Mouse (Mus musculus) limb, embryonic 13.5 days (tissue): ENCODE data around the gene Pdzd2. TPM values are rescaled to one million over a fixed set of nuclear protein-coding genes. Genes with fewer than 3 reads are reported as not detected.

Experiments
- ATAC-seq: fragments of 200-750 bp; cut with Nextera tagmentation; 2 replicates; pipeline ENCODE4 v1.8.0; 2017; ENCODE audit warnings: low read depth, moderate number of reproducible peaks, moderate TSS enrichment; ENCODE audit not compliant: low FRiP score
- H3K27ac ChIP-seq: fragments of 300-500 bp; sonication (generic); 2 replicates; pipeline ENCODE4 v1.5.1; 2015; ENCODE audit warnings: inconsistent platforms, mild to moderate bottlenecking, moderate library complexity
- H3K27me3 ChIP-seq: fragments of 300-500 bp; sonication (generic); 2 replicates; pipeline ENCODE4 v1.6.1; 2015; ENCODE audit warnings: mild to moderate bottlenecking, inconsistent platforms
- H3K36me3 ChIP-seq: fragments of 300-500 bp; sonication (generic); 2 replicates; pipeline ENCODE4 v1.6.1; 2015; ENCODE audit warnings: inconsistent platforms, mild to moderate bottlenecking, moderate library complexity
- H3K4me1 ChIP-seq: fragments of 300-500 bp; sonication (generic); 2 replicates; pipeline ENCODE4 v1.6.1; 2015; ENCODE audit warnings: inconsistent platforms
- H3K4me2 ChIP-seq: fragments of 300-500 bp; sonication (generic); replicated peaks from 2 replicates; pipeline ENCODE4 v1.6.1; 2015; ENCODE audit warnings: inconsistent platforms, mild to moderate bottlenecking, moderate library complexity
- H3K4me3 ChIP-seq: fragments of 300-500 bp; sonication (generic); 2 replicates; pipeline ENCODE4 v1.5.1; 2015; ENCODE audit warnings: moderate library complexity, mild to moderate bottlenecking, inconsistent platforms
- H3K9ac ChIP-seq: fragments of 300-500 bp; sonication (generic); 2 replicates; pipeline ENCODE4 v1.6.1; 2015; ENCODE audit warnings: mild to moderate bottlenecking, inconsistent platforms
- H3K9me3 ChIP-seq: fragments of 300-500 bp; sonication (generic); 2 replicates; pipeline ENCODE4 v1.6.1; 2016; ENCODE audit warnings: inconsistent platforms
- WGBS: fragments of 180-500 bp; shearing (Covaris S2); methylation state at CpG from one replicate; pipeline ENCODE4 v1.1.7; 2015; 5-methylcytosine and 5-hydroxymethylcytosine counted together
- polyA plus RNA-seq: library from polyadenylated mRNA; unstranded; fragments of >200 nt; fragmentation: Nextera tagmentation; extraction: Ambion mirVana; gene quantifications from 2 replicates; pipeline ENCODE4 v1.2.1, GENCODE M21; 2015

Gene Pdzd2
- polyA plus RNA-seq, 1 experiment from 2014 or later: 28.6 TPM

DNA sequence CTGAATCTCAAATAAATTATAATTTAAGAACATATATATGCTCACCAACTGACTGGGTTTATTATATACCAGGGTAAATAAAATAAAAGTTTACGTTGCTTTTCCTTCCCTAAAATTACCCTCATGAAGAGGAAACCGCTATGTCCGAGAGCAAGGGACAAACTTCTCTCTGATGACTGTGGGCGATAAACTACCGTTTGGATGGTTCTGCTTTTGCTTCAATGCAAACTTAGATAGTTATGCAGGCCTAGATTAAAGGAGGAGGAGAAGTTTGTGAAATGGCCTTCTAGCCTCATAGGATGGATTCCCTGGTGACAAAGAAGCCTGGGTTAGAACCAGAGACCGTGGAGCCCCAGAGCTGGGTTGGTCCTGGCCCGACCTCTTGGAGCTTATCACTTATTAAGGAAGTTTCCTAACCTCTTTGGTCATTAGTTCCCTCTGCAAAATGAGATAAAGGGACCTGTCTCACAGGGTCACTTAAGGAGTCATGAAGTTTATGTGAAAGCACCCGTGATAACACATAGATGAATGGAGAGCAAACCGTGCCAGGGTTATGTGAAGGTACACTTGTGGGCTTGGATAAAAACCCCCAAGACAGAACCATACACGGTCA, 230.9 kb downstream of the Pdzd2 start:
- WGBS: 85% methylated on average over 10 of the region's 10 CpGs
- Histone ChIP-seq H3K4me3 (no peak overlapping the region), H3K4me2 (no peak overlapping the region), H3K9me3 (no peaks in the 10 kb centered on the region), H3K27ac (no peak overlapping the region), H3K36me3 (0 out of 2 replicates have a peak, but pooled peaks cover 5% of the 10 kb centered on the region), H3K27me3 (peaks cover 8% of the 10 kb centered on the region; the same call in 1 of the 2 replicates), H3K4me1 (peaks cover 46% of the 10 kb centered on the region), H3K9ac (no peak overlapping the region)
- ATAC-seq: no peak

DNA sequence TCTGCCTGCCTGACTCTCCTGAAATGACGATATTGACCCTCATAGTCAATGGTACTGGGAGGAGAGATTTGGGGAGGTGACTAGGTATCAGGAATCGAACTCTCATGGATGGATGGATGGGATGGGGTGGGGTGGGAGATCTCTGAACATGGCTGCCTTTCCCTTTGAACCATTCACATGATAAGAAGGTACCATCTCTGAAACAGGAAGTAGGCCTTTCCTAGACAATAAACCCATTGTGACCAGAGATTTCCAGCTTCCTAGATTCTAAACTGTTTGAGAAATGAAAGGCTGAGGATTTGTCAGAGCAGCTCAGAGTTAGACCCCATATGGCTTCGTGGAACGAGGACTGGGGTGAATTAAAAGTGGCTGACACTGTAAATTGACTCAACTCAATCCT, 232.2 kb downstream of the Pdzd2 start:
- Histone ChIP-seq H3K4me3 (no peak overlapping the region), H3K27me3 (peaks cover 14% of the 10 kb centered on the region; the same call in 1 of the 2 replicates), H3K4me2 (no peak overlapping the region), H3K9me3 (no peaks in the 10 kb centered on the region), H3K27ac (no peak overlapping the region), H3K4me1 (peaks cover 49% of the 10 kb centered on the region), H3K36me3 (0 out of 2 replicates have a peak, but pooled peaks cover 5% of the 10 kb centered on the region), H3K9ac (no peak overlapping the region)
- 72% methylated on average over 4 of the region's 4 CpGs for WGBS
- ATAC-seq: no peak

DNA sequence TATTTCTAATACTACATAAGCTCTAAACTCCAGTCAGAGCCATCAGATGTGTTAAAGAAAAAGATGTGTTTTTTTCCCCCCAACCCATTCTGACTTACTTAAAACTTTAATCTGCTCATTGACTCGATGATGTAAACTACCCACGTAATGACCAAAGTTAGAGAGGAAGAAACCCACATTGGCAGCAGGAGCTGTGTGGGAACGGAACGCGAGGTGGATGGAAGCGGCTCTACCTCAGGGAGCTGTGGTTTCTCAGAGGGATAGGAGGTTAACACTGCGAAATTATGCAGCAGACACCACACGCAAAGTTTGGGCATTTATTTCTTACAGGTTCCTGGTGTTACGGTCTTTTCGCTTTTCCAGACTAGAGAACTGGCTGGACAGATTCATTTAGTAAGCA, 233.2 kb downstream of the Pdzd2 start:
- no peak overlapping the region for H3K4me3 ChIP-seq
- no peaks in the 10 kb centered on the region for H3K9me3 ChIP-seq
- WGBS: 66% methylated on average over 10 of the region's 10 CpGs
- H3K9ac ChIP-seq: no peak overlapping the region
- ATAC-seq: no peak
- peaks cover 10% of the 10 kb centered on the region; the same call in 1 of the 2 replicates for H3K27me3 ChIP-seq
- H3K4me1 ChIP-seq: peaks cover 58% of the 10 kb centered on the region
- H3K27ac ChIP-seq: no peak overlapping the region
- H3K36me3 ChIP-seq: no peaks in the 10 kb centered on the region
- no peak overlapping the region for H3K4me2 ChIP-seq

DNA sequence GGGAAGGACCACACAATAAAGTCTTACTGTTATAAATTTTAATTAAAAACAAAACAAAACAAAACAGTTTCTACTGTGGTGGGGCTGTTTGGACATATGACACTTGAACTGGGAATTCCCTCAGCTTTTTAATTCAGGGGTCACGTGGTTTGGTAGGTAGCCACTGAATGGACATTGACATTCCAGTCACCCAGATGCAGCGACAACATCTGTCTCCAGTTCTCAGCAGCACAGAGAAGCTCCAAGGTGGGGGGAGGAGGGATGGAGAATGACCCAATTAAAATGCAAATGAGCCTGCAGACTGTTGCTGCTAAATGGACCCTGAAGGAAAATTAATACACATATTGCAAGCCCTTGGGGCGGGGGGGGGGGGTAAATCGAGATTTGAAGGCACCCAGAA, 233.6 kb downstream of the Pdzd2 start:
- no peak overlapping the region for H3K27ac ChIP-seq
- H3K27me3 ChIP-seq: peaks cover 9% of the 10 kb centered on the region; the same call in 1 of the 2 replicates
- WGBS: 59% methylated on average over 4 of the region's 4 CpGs
- H3K4me3 ChIP-seq: no peak overlapping the region
- no peaks in the 10 kb centered on the region for H3K9me3 ChIP-seq
- no peaks in the 10 kb centered on the region for H3K36me3 ChIP-seq
- H3K9ac ChIP-seq: no peak overlapping the region
- ATAC-seq: no peak
- H3K4me2 ChIP-seq: no peak overlapping the region
- H3K4me1 ChIP-seq: peaks cover 62% of the 10 kb centered on the region

DNA sequence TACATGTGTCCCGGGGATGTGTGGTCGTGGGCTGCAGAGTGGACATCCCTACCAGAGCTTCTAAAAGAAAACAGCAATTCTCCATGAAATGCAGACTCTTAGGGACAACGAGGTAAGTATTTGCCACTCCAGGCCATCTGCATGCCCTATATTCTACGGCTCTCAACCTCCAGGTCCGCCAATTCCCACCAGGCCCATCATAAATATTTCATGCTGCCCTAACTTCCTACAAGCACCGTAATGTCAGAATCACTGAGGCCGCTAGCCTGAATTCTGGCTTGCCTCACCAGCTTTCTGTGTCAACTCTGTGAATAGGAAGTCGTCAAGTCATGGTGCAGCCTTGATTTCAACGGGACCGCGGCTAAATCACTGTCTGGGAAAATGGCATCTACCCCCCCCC, 234.2 kb downstream of the Pdzd2 start:
- Histone ChIP-seq H3K9me3 (no peaks in the 10 kb centered on the region), H3K27ac (no peak overlapping the region), H3K4me1 (peaks cover 59% of the 10 kb centered on the region), H3K36me3 (no peaks in the 10 kb centered on the region), H3K4me3 (no peak overlapping the region), H3K9ac (no peak overlapping the region), H3K4me2 (no peak overlapping the region), H3K27me3 (peaks cover 9% of the 10 kb centered on the region; the same call in 1 of the 2 replicates)
- WGBS: 55% methylated on average over 11 of the region's 11 CpGs
- no peak for ATAC-seq

DNA sequence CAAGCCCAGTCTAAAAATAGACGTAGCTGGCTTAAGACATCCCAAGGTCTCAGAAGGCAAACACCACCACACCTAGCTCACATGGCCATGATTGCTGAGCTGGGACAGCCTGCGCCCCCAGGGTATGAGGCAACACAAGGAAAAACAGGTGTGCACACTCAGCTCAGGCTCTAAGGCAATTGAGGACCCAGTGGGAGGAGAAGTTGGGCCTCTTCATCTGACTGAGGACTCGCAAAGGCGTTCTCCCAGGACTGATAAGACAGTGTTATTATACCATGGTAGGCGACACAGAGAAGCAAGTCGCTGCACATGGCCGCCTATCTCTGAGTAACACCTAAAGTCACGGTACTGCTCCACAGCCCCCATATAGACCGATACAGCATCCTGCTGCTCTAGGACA, 235.8 kb downstream of the Pdzd2 start:
- peaks cover 9% of the 10 kb centered on the region; the same call in 1 of the 2 replicates for H3K27me3 ChIP-seq
- H3K9me3 ChIP-seq: no peaks in the 10 kb centered on the region
- H3K4me2 ChIP-seq: no peak overlapping the region
- no peak overlapping the region for H3K27ac ChIP-seq
- WGBS: 84% methylated on average over 9 of the region's 9 CpGs
- H3K4me1 ChIP-seq: peaks cover 58% of the 10 kb centered on the region
- H3K36me3 ChIP-seq: no peaks in the 10 kb centered on the region
- no peak overlapping the region for H3K9ac ChIP-seq
- H3K4me3 ChIP-seq: no peak overlapping the region
- ATAC-seq: no peak

DNA sequence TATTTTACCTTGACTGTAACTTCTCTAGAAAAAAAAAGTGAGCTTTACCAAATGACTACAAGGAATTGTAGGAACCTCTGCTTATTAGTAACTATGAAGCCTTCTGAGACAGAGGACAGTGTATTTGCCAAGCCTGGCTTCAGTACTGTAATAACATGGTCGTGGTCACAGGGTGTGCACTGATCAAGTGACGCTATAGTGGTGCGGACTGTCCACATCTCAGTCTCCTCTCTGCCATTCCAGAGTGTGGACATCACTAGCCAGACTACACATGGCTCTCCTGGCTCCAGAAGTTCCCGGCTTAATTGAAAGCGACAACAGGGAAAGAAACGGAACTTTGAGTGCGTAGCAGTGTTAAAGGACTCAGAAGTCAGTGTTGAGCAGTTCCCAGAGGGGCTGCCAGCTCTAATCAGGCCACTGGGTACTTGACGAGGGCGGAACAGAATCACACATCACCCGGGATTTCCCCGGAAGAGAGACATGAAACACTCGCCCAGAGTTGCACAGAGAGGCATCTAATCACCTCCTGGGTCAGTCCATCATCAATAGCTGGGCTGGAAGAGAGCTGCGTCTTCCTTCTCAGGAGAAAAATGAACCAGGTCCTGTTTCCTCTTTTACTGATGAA, 237.7 kb downstream of the Pdzd2 start:
- Histone ChIP-seq H3K9me3 (no peaks in the 10 kb centered on the region), H3K4me3 (no peak overlapping the region), H3K27ac (no peak overlapping the region), H3K36me3 (no peaks in the 10 kb centered on the region), H3K9ac (no peak overlapping the region), H3K4me2 (0 out of 2 replicates have a peak overlapping the region, but pooled peaks have one; percentile 2), H3K4me1 (peaks cover 54% of the 10 kb centered on the region), H3K27me3 (0 out of 2 replicates have a peak, but pooled peaks cover 5% of the 10 kb centered on the region)
- WGBS: 37% methylated on average over 13 of the region's 13 CpGs
- no peak for ATAC-seq

DNA sequence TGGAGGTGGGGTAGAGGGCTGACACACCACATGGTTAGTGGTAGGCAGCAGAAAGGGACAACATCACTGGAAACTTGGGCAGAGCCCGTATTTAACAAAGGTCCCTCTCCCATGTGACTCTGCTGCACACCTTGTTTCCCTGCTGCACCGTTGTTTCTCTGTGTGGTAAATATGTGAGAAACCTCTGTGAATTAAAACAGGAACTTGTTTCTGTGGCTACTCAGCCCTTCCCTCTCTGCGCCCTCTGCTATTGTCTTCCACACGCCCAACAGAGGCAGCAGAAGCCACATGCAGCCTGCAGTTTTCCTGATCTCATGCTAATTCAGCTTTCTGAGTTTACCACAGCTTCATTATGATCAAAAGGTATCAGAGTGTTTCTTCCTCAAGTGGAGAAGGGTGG, 239.1 kb downstream of the Pdzd2 start:
- H3K27ac ChIP-seq: no peak overlapping the region
- H3K4me3 ChIP-seq: no peak overlapping the region
- H3K4me1 ChIP-seq: peaks cover 41% of the 10 kb centered on the region
- H3K9me3 ChIP-seq: no peaks in the 10 kb centered on the region
- H3K27me3 ChIP-seq: 0 out of 2 replicates have a peak, but pooled peaks cover 5% of the 10 kb centered on the region
- ATAC-seq: no peak
- WGBS: 78% methylated on average over 4 of the region's 4 CpGs
- H3K9ac ChIP-seq: no peak overlapping the region
- H3K36me3 ChIP-seq: no peaks in the 10 kb centered on the region
- H3K4me2 ChIP-seq: no peak overlapping the region

DNA sequence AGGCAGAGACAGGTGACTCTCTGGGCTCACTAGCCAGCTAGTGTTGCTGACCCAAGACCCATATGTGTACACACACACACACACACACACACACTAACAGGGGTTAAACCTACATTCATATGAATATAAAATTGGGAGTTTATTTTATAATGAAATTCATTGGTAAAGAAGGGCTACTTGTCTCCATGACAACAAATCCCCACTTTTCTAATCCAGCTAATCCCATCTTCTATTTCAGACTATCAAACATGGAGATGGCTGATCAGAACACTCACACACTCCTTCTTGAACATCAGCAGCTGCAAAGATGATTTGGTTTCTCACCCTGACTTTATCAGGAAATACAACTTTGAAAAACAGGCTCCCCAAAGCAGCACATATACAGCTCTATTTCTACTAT, 245.6 kb downstream of the Pdzd2 start:
- peaks cover 32% of the 10 kb centered on the region for H3K4me1 ChIP-seq
- no peak overlapping the region for H3K4me2 ChIP-seq
- no peak overlapping the region for H3K27ac ChIP-seq
- H3K9me3 ChIP-seq: no peaks in the 10 kb centered on the region
- no peak for ATAC-seq
- no peak overlapping the region for H3K9ac ChIP-seq
- no peak overlapping the region for H3K4me3 ChIP-seq
- no peaks in the 10 kb centered on the region for H3K36me3 ChIP-seq
- H3K27me3 ChIP-seq: no peaks in the 10 kb centered on the region

DNA sequence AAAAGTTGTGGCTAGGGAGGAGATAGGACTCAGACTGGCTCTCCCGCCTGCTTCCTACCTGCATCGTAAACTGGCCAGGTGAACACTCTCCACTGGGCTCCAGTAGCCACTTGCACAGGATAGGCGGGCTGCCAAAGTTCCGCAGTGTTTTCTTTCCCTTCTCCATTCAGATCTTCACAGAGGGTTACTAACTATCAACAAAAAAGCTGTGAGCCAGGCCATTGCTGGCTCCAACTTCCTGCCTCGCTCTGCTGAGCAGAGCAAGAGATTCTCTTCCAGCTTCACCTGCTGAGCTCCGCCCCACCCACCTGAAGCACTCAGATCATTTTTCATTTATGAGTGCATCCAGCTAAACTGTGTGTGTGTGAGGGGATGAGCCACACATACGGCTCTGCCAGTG, 246.5 kb downstream of the Pdzd2 start:
- Histone ChIP-seq H3K9ac (no peak overlapping the region), H3K9me3 (no peaks in the 10 kb centered on the region), H3K27me3 (no peaks in the 10 kb centered on the region), H3K4me2 (no peak overlapping the region), H3K36me3 (no peaks in the 10 kb centered on the region), H3K27ac (no peak overlapping the region; the same call in 1 of the 2 replicates), H3K4me3 (no peak overlapping the region), H3K4me1 (peaks cover 32% of the 10 kb centered on the region)
- WGBS: 69% methylated on average over 7 of the region's 7 CpGs
- no peak for ATAC-seq

DNA sequence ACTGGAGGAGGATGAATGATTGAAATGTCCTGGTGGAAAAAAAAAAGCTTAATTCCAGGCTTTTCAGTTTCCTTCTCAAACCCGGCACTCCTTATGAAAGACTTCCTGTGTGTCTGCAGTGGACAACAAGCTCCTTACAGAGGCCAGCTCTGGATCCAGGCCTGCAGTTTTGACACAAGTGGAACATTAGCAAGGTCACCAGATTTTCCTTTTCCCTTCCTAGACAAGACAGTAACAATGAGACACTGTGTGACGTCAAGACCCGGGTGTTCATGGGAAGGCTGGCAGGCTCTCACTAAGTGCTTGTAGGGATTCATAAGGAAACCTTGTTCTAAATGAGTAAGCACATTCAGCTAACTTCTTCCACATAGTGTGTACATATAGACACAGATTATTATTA, 248.8 kb downstream of the Pdzd2 start:
- Histone ChIP-seq H3K9me3 (no peaks in the 10 kb centered on the region), H3K9ac (peak overlapping the region; percentile 6; the same call in 1 of the 2 replicates), H3K4me1 (peaks cover 32% of the 10 kb centered on the region), H3K27me3 (no peaks in the 10 kb centered on the region), H3K4me2 (no peak overlapping the region), H3K36me3 (no peaks in the 10 kb centered on the region), H3K4me3 (no peak overlapping the region), H3K27ac (peak overlapping the region; percentile 28; the same call in 1 of the 2 replicates)
- 56% methylated on average over 3 of the region's 3 CpGs for WGBS
- peak; percentile 64; the same call in 1 of the 2 replicates for ATAC-seq

DNA sequence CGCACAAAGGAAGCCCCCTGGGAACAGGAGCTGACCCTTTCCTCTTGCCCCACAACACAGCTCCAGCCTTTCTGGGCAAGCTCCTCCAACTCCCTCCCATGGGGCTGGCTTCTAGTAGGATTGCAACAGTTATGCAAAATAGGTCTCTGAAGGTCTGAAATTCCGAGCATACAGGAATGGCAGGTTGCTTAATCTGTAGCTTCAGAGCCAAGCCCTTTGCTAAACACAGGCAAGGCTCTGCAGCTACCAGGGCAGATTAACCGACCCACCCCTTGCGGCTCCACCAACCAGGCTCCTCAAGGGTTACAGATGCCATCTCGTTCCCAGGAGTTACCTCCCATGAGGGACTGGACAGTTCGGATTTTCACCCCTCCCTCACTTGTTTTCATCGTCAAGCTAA, 249.2 kb downstream of the Pdzd2 start:
- H3K36me3 ChIP-seq: no peaks in the 10 kb centered on the region
- H3K4me1 ChIP-seq: peaks cover 32% of the 10 kb centered on the region
- no peak overlapping the region for H3K4me2 ChIP-seq
- H3K27me3 ChIP-seq: no peaks in the 10 kb centered on the region
- peak overlapping the region; percentile 17; the same call in 1 of the 2 replicates for H3K27ac ChIP-seq
- no peaks in the 10 kb centered on the region for H3K9me3 ChIP-seq
- ATAC-seq: no peak
- 31% methylated on average over 7 of the region's 7 CpGs for WGBS
- H3K4me3 ChIP-seq: no peak overlapping the region
- no peak overlapping the region for H3K9ac ChIP-seq
